Mouse (Mus musculus): ENCODE measurements around the gene Fam216b.

GRCm38 (mm10) chr14:78057362-78057761 is 31.4 kb downstream of the Fam216b start:
- no peak for TF ChIP-seq POLR2A (IDR thresholded peaks at IDR 0.05; ENCODE audit: low read depth, low read length)
- TF ChIP-seq CTCF (conservative IDR thresholded peaks at IDR 0.05; ENCODE audit: insufficient read depth, insufficient read length, low read depth, low read length), result no peak

All from kidney, adult 2 months (tissue).